Mouse (Mus musculus): Measurements from ENCODE around the gene Ick.

Gene Ick

DNA sequence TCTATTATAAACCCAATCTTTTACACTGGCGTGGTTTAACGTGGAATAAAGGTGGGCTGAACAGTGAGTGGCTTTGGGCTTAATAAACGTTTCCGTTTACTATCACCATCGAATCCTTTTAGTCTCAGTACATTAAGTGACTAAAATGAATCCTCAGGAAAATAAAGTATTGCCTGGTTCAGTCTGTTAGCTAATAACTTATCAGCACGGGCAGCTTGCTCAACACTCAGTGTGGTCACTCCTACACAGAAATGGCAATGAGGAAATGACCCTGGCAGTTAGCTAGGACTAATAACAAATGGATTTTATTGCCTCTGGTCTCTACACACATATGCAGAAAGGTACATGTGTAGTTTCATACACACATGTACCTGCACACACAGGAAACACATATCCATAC is 4.0 kb upstream of the Ick start:
- DNase-seq (ENCODE audit: low read depth, low spot score) = no peak

DNA sequence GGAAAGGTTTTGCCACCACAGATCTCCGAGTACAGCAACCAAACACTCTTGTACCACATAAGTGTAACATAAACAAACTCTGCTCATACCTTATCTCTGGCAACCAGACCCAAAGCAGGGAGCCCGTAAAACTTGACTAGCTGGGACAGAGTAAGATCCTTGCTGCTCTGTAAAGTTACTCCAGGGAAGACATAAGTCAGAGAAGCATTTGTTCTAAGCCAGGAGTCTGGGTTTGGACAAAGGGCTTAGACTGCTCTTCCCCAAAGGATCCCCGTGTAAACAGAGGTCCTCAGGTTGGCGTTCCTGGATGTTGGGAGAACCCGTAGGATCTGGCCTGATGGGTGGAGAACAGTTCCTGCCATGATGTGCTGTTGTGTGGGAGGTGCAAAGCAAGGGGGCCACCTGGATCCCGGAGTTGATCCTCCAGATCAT is 3.5 kb upstream of the Ick start:
- DNase-seq (ENCODE audit: low read depth, low spot score) = no peak

DNA sequence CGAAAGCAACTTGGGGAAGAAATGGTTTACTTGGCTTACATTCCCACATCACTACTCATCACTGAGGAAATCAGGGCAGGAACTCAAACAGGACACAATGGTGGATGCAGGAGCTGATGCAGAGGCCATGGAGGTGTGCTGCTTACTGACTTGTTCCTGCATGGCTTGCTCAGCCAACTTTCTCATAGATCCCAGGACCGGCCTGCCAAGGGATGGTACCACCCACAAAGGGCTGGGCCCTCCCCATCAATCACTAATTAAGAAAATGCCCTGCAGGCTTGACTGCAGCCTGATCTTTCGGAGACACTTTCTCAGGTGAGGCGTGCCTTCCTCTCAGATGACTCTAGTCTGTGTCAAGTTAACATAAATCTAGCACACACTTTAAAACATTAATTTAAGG is 2.2 kb upstream of the Ick start:
- no peak for DNase-seq (ENCODE audit: low read depth, low spot score)

DNA sequence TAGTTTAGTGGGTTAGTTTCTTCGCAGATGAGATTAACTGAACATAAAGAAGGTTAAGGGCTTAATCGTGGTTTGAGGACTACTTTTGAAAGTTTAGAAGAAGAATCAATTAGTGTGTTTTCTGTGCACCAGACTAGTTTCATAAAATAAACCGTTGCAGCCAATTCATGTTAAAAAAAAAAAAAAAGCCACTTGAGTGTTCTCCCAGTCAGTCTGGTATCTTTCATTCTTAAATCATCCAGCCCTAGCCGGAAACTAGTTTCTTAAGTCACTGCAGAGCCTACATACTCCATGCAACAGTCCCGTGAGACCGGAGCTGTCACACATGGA is 1.4 kb upstream of the Ick start:
- no peak for DNase-seq (ENCODE audit: low read depth, low spot score)

DNA sequence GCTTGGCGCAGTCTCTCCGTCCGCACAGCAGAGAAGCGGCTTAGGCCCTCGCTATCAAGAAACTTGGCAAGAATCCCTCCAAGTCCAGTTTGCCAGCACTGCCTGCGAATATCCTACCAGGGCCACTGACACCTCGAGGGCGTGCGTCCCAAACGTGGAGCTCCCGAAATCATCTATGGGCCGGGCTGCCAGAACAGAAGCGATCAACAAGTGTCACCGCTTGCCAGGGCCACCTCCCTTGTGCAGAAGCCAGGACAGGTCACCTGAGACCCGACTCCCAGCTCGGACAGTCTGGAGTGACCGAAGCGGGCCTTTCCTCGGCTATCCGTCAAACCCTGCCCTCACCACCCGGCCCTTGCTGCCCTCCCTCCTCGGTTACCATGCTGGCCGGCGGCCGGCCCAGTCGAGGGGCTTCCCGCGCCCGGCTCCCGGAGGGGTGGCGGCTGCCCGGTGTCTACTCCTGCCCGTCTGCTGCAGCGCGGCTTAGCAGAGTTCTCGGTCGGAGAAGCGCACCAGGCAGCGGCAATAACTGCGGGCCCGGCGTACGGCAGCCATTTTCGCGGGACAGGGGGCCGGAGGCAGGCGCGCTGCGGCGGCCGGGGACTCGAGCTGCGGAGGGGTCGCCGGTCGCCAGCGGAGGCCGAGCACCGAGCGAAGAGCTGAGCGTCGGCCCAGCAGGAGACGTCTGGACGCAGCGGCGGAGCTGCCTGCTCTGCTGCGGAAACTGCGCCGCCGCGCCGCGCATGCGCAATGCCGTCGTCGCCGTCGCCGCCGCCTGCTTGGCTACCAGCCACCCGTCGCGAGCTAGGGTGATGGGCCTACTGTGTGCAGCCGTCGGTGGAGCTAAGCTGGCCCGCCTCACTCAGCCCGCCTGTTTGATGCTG is 838 bp upstream of the Ick start:
- DNase-seq (ENCODE audit: low read depth, low spot score) = peak; percentile 77

DNA sequence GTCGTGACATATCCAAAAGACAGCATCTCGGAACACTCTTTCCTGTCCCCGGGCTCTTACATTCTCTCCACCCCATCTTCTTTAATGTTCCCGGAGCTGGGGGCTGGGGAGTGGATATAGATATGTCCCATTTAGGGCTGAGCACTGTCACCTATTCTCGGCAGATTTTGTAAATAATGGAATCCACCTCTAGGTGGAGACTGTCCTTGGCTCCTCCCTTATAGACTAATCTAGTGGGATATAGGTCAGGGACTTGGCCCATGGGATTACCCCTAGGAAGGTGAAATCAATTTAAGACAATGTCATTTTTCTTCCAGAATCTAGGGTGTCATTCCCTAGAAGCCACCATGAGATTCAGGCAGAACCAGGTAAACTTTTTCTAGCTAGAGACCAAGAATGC is 664 bp downstream of the Ick start:
- DNase-seq (ENCODE audit: low read depth, low spot score) = peak; percentile 59

DNA sequence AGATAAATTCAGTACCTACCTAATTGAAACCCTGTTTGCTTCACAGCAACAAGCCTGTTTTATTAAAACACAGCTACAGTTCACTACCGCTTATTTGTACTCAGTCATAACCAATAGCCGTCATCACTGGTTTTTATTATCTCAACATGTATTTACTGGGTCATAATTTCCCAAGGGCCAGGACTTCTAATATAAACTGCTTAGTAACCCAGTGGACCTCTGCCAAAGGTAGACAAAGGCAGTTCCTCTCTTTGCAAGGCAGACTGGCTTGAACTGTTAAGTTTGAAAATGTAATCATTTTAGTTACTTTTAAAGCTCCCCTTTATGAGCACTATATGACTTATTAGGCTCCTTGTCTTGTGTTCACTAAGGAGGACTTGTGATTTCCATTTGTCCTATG is 2.5 kb downstream of the Ick start:
- DNase-seq (ENCODE audit: low read depth, low spot score) = no peak

DNA sequence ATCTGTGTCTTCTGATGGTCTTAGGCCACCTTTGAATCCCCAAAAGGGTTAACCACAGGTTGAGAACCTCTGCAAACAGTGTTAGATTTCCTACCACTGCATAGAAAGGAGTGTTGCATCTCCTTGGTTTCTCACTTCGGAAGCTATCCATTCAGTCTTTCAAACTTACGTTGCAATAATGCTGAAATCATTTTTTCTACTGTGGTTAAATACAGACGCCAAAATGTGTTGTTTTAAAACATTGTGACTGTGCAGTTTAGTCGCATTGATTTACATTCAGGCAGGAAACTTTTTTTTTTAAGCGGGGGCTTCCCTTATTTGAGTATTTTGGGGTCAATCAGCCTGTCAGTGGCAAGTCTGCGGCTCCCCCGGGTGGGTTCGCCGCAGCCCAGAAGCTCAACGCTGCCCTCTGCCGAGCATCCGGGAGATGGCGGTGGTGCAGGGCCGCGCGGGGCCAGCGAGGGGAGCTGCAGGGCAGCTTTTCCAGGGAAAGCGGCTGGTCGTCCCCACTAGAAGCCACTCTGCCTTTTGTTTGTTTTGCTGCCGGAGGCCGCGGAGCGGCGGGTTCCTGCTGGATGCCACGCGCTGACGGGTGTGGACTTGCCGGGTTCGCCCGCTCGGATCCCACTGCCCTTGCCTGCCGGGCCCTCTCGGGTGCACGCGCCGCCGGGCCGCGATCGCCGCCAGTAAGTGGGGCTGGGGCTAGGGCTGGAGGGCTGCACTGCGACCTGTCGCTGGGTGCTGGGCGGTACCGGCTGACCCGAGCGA is 4.0 kb downstream of the Ick start:
- peak; percentile 70 for DNase-seq (ENCODE audit: low read depth, low spot score)

DNA sequence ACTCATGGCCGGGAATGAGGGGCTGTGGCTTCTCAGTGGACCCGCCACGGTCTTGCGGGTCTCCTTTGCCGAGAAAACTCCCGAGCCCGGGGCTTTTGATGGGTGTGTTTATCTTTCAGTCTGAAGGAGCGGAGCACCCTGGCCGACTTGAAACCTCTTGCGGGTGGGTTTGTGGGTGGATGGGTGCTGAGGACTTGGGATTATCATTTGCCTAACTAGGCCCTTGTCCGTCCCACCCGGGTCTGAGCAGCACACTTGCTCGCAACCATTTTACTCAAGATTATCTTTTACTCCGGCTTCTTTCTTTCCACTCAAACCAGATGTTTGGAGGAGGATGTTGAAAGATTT is 4.5 kb downstream of the Ick start:
- DNase-seq (ENCODE audit: low read depth, low spot score) = no peak

DNA sequence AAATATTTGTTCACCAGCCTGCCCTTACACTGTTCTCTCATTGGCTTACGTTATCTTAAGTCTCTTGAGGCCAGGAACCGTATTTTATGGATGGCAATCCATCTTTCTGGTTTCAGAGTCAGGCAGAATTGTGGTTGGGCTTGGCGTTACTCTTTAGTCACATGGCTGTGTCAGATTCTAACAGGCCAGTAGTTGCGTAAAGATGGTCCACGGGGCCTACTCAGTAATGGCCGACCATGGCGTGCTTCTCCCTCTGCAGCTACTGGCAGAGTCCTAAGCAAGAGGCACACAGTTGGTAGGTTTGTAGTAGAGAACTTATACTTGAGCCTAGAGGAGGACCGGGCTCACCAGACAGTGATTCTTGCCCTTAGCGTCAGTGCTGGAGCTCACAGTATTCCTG is 6.8 kb downstream of the Ick start:
- DNase-seq (ENCODE audit: low read depth, low spot score) = no peak

DNA sequence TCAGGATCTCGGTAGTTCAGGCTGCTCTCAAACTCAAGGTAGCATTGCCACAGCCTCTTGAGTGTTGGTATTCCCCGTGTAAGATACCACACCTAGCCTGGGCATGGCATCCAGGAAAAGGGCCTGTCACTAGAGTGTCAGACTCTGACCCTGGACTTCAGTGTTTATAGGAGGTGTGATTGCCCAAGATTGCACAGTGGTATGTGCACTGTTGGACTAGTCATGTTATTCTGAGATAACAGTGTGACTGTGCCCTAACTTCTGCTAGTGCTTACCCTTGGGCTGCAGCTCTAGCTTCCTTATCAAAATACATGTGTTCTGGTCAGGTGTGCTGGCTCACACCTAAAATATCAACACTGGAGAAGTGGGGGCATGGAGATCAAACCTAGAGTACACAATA is 8.7 kb downstream of the Ick start:
- DNase-seq (ENCODE audit: low read depth, low spot score) = no peak

DNA sequence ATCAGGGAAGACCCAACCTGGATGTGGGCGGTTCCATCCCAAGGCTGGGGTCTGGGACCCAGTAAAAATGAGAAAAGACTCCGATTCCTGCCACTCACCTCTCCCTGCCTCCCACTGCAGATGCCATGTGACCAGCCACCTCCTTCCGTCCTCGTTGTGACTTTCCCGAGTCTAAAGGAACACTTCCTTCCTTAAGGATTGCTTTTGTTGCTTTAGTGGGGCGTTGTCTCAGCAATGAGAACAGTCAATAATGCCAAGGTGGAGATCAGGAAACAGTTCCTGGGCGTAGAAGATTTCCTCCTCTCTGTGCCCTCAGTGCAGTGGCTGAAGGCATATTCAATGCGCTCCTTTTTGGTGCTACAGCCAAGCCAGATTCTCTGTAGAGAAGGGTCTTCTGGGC is 12.4 kb downstream of the Ick start:
- DNase-seq (ENCODE audit: low read depth, low spot score) = no peak

DNA sequence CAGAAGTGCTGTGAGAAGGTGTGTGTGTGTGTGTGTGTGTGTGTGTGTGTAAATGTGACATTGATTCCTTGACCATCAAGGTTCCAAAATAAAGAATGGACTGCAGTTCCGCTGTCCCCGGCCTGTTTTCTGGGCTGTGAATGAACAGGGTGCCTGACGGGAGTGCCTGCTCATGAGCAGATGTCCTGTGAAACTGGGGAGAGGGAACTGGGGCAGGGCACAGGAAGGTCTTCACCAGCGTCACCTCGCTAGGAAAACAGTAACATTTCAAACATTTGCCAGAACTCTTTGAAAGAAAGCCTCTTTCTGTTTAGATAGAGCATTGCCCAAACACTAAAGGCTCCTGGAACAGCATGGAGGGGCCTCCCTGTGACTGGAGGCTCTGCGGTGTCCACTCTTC is 13.0 kb downstream of the Ick start:
- DNase-seq (ENCODE audit: low read depth, low spot score) = no peak

DNA sequence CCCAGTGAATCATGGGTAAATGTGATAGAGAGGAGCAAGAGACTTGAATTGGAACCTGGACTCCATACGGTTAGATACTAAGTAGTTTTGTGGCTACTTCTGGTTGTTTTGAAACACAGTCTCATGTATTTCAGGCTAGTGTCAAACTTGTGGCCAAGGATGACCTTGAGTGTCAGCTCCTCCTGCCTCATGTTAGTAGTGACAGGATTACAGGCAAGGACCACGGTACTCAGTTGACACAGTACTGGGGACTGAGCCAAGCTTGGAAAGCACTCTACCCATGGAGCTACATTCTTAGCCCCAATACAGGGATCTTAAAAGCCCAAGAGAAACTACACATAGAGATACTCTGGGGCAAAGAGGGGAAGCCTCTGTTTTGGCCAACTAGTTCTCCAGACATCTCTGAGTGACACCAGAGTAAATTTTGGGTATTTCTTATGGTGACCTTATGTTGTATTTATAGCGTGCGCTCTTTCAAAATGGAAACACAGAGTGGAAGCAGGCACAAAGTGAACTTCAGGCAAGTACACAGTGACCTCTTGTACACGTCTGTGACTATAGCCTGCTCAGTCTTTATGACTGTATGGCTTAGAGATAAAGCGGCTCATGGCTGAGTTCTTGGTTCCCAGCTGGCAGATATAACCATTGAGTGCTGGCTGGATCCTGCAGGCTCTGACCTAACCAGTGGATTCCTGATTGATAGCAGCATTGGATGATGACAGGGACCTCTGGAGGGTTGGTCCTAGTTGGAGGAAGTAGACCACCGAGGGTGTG is 14.1 kb downstream of the Ick start:
- DNase-seq (ENCODE audit: low read depth, low spot score) = no peak

DNA sequence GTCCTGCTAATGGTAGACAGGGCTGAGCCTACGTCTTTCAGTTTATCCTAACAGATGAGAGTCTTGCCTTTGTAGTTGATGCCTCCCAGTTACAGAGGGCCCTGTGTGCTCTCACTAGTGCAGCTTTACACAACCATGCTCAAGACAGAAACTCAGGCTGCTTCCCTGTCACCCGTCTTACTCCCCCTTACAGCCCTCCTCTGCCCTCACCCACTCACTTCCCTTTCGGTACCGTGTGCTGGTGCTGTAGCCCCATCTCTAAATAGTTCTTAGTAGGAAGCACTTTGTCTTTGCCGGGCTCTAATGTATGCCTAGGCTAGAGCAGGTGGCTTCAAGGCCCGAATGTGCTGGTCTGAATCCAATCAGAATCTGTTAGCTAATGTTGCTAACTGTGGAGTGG is 15.3 kb downstream of the Ick start:
- DNase-seq (ENCODE audit: low read depth, low spot score) = no peak

DNA sequence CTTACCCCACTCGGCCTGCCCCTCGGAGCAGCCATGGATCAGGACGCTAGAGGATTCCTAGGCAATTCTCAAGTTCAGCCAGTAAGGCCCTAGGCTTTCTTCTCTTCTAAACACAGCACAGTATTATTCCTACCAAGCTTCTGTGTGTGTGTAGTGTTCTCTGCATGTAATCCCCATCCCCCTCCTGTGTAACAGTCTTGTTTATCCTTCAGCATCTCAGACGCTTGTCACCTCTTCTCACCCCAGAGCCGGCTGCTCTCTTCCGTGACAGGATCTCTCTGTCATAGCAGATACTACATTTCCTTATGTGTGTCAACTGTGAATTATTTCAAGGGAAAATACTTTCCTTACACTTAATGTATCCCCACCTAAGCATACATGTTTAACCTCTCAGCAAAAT is 17.0 kb downstream of the Ick start:
- DNase-seq (ENCODE audit: low read depth, low spot score) = peak; percentile 16

DNA sequence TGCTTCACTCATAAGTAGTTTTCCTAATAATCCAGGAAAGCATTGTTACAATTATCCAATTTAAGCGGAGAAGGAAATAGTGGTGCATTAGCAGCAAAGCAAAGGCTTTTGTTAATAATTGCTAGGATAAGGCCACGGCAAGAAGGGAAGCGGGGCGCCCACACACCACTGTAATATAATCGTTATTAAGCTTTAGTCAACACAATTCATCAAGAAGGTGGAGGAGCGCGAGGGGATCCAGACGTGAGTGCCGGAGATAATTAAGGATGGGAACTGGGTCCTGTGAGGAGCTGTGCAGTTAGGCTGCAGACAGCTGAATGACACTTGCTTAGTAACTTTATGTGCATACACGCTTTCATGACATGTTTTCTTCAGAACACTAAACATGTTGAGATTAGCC is 17.7 kb downstream of the Ick start:
- no peak for DNase-seq (ENCODE audit: low read depth, low spot score)

DNA sequence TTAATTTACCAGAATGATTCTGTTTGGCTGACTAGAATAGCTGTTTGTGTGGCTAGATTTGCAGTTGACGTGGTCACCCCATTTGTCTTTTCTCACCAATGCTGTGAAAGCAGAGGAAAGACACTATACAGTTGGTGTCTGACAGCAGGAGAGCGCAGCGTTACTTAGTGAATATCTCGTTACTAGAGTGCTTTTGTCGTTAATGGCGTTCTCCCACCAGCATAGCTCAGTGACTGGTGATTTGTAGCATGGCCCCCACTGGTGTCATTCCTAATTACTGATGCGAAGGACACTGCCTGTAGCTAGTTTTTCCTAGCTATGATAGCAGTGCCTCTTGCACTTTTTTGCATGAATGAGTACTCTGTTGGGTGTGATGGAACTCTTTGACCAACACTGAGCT is 26.7 kb downstream of the Ick start:
- no peak for DNase-seq (ENCODE audit: low read depth, low spot score)

DNA sequence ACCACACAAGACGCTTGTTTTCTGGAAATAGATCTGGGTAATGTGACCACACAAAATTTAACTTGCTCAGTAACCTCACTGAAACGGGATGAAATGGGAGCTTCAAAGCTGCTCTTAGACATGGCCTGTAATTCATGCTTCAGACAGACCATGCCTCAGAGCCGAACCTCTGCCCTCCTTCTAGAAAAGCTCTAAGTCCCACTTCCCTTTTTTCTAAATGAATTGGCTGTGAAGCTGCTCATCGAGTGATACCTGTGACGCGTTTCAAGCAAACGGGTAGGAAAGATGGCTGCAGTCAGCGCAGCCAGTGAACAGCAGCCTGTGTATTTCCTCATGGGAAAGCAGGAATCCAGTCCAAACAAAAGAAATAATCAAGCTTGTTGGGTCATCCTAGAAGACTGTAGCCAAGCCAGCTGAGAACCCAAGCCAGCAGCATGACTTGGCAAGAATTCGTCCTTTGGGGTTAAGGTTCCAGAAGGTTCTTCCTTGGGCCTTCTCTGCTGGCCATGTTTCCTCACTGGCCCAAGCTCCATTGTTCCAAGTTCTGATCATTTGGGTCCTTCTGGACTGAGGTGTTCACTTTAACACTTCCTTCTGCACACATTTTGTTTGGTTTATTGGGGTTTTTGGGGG is 29.2 kb downstream of the Ick start:
- no peak for DNase-seq (ENCODE audit: low read depth, low spot score)

DNA sequence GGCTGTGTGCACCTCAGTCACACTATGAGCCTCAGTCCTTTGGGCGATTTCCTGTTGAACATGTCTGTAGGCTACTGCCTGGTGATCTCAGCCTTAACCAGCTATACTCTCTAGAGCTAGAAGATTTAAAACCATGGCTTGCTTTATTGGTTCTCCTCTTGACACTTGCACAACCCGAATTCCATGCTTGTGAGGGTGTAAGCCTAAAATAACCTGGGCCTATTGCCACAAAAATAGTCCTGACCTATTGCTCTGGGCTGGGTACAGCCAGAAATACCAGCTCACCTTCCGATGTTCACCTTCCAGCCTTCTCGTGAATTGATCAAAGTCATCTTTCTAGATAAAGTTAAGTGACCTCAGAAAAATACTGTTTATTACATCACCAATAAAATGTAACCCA is 30.5 kb downstream of the Ick start:
- no peak for DNase-seq (ENCODE audit: low read depth, low spot score)

DNA sequence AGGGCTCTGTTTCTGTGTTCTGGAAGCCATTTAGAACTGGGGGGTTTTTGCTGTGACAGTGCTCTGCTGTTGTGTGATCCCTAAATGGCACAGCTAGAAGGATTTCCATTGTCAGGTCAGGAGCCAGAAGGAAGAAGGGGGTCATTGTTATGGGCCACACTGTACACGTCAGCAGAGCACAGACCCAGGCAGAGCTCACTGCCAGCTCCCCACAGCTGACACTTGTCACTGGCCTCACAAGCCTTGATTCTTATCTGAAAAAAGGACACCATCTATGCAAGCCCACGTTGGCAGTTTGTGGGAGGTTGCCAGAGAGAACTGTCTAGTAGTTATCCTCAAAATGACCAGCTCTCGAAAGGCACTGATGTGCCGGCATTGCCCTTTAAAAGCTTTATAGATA is 37.1 kb downstream of the Ick start:
- no peak for DNase-seq (ENCODE audit: low read depth, low spot score)

DNA sequence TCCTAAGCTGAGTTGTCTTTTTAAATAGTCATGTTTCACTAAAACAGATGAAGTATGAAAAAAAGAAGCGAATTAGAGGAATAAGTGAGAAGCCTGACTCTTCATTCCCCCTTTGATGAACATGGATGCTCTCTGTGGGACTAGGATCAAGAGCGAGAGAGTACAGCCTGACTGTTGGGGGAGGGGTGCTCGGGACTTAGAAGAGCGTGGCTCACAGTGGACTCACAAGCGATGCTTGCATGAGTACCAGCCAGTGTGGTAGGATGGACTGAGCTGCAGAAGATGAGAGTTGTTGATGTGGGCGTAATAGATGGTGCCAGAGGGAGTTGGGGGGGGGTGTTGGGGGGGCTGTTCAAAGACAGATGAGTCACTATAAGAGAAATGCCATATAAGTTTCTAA is 37.6 kb downstream of the Ick start:
- DNase-seq (ENCODE audit: low read depth, low spot score) = no peak

Data from retina, adult 2 months (tissue).